Mouse (Mus musculus) layer of hippocampus, postnatal 36 days (tissue): ENCODE results near the gene Reep1. TPM values are rescaled to one million over a fixed set of nuclear protein-coding genes. Genes with fewer than 3 reads are reported as not detected.
"Not testable (repeated sequence)": the region's sequence is repeated elsewhere in the genome, so short reads cannot be mapped to it uniquely, and the experiment has no call there.

Experiments
- DNase-seq, 2 experiments: peaks; one replicate each; pipeline ENCODE4 v3.0.0; 2022
- total RNA-seq, 2 experiments: library from RNA; stranded (reverse); gene quantifications; 2 replicates each; pipeline ENCODE4 v1.2.3; 2021

Gene Reep1
- total RNA-seq, 2 experiments from 2014 or later: 72.9 to 75.7 TPM

DNA sequence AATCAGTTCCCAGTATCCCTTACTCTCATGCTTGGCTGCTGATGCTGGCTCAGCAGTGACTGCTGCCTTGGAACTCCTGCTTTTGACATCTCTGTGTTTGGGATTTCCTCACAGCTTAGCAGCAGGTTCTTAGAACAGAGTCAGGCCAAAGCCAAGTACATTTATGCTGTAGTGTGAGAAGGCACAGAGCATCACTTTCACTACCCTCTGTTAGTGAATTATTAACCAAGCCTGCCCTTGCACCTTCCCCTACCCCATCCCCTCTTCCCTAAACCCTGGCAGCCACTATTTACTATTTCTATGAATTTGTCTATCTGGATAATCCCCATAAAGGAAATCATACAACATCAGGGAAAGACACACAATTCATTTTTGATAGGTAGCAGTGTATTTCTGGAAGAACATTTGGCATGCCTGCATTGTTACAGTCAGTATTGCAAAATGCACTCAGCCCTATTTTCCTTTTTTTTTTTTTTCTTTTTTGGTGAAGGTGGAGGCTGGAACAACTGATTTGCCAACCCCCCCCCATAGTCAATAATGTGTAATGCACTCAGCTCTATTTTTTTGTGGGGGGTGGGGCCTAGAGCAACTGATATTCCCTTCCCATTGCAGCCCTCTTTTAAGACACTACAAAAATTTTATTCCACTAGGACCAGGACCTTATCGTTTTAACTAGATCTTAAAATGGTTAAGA lies 133.4 kb downstream of the Reep1 start:
- no peak for DNase-seq

DNA sequence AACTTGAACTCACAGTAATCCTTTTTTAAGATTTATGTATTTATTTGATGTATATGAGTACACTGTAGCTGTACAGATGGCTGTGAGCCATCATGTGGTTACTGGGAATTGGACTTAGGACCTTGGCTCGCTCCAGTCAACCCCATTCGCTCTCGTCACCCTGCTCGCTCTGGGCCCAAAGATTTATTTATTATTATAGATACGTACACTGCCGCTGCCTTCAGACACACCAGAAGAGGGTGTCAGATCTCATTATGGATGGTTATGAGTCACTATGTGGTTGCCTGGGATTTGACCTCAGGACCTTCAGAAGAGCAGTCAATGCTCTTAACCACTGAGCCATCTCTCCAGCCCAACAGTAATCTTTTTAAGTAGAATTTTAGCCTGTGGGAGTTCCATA lies 139.5 kb downstream of the Reep1 start:
- not testable (repeated sequence) for DNase-seq

Other genes with a start within 250 kb of the Reep1 start
- gene Rnf103, start 213.7 kb upstream of the Reep1 start, total RNA-seq: 10 to 100 TPM; 44.5 to 47.7 TPM
- 10 to 100 TPM; 94.7 to 99.2 TPM for gene Chmp3, start 163.8 kb upstream of the Reep1 start, total RNA-seq
- 10 to 100 TPM; 38.7 to 44.6 TPM for gene Kdm3a, start 74.6 kb upstream of the Reep1 start, total RNA-seq
- 10 to 100 TPM; 32.7 to 33.7 TPM for gene Mrpl35, start 119.4 kb downstream of the Reep1 start, total RNA-seq
- 100 to 1,000 TPM; 135 to 145 TPM for gene Immt, start 123.8 kb downstream of the Reep1 start, total RNA-seq
- 10 to 100 TPM; 68.3 to 73.7 TPM for gene Ptcd3, start 201.2 kb downstream of the Reep1 start, total RNA-seq
- 10 to 100 TPM; 31.0 to 33.2 TPM for gene Polr1a, start 201.5 kb downstream of the Reep1 start, total RNA-seq